Mouse (Mus musculus) liver, embryonic 15.5 days (tissue): ENCODE measurements around the gene 2010300C02Rik. TPM values are rescaled to one million over a fixed set of nuclear protein-coding genes. Genes with fewer than 3 reads are reported as not detected.

Experiments
- ATAC-seq: fragments of 200-750 bp; cut with Nextera tagmentation; 2 replicates; pipeline ENCODE4 v1.8.0; 2017; ENCODE audit warnings: moderate number of reproducible peaks, mild to moderate bottlenecking, moderate library complexity; ENCODE audit not compliant: insufficient read depth
- H3K27ac ChIP-seq: fragments of 300-500 bp; sonication (generic); replicated peaks from 2 replicates; pipeline ENCODE4 v1.5.1; 2015; ENCODE audit warnings: mild to moderate bottlenecking, inconsistent platforms
- H3K27me3 ChIP-seq: fragments of 300-500 bp; sonication (generic); 2 replicates; pipeline ENCODE4 v1.6.1; 2015; ENCODE audit warnings: mild to moderate bottlenecking, inconsistent platforms
- H3K36me3 ChIP-seq: fragments of 300-500 bp; sonication (generic); replicated peaks from 2 replicates; pipeline ENCODE4 v1.6.1; 2015; ENCODE audit warnings: moderate library complexity, mild to moderate bottlenecking, inconsistent platforms
- H3K4me1 ChIP-seq: fragments of 300-500 bp; sonication (generic); replicated peaks from 2 replicates; pipeline ENCODE4 v1.6.1; 2015; ENCODE audit warnings: inconsistent platforms
- H3K4me2 ChIP-seq: fragments of 300-500 bp; sonication (generic); 2 replicates; pipeline ENCODE4 v1.6.1; 2015; ENCODE audit warnings: moderate library complexity, mild to moderate bottlenecking, inconsistent platforms
- H3K4me3 ChIP-seq: fragments of 300-500 bp; sonication (generic); replicated peaks from 2 replicates; pipeline ENCODE4 v1.5.1; 2015; ENCODE audit warnings: mild to moderate bottlenecking, inconsistent platforms
- H3K9ac ChIP-seq: fragments of 300-500 bp; sonication (generic); 2 replicates; pipeline ENCODE4 v1.6.1; 2015; ENCODE audit warnings: moderate library complexity, mild to moderate bottlenecking, inconsistent platforms
- H3K9me3 ChIP-seq: fragments of 300-500 bp; sonication (generic); replicated peaks from 2 replicates; pipeline ENCODE4 v1.6.1; 2016; ENCODE audit warnings: inconsistent platforms
- WGBS: fragments of 180-500 bp; shearing (Covaris S2); methylation state at CpG from one replicate; pipeline ENCODE4 v1.1.7; 2015; ENCODE audit warnings: mixed read lengths; ENCODE audit not compliant: insufficient replicate concordance; 5-methylcytosine and 5-hydroxymethylcytosine counted together
- polyA plus RNA-seq: library from polyadenylated mRNA; unstranded; fragments of >200 nt; fragmentation: Nextera tagmentation; extraction: Ambion mirVana; gene quantifications from 2 replicates; pipeline ENCODE4 v1.2.1, GENCODE M21; 2015

The 2010300C02Rik gene
- polyA plus RNA-seq, 1 experiment from 2014 or later = 0.13 TPM

GRCm38 (mm10) chr1:37709736-37710135 lies 10.1 kb downstream of the 2010300C02Rik start:
- Histone ChIP-seq H3K4me3 (no peak overlapping the region), H3K9me3 (no peaks in the 10 kb centered on the region), H3K36me3 (no peaks in the 10 kb centered on the region), H3K4me2 (no peak overlapping the region), H3K4me1 (no peaks in the 10 kb centered on the region), H3K27ac (no peak overlapping the region), H3K27me3 (no peaks in the 10 kb centered on the region), H3K9ac (no peak overlapping the region)
- no peak for ATAC-seq
- WGBS = 73% methylated on average over 8 of the region's 8 CpGs

- Histone ChIP-seq H3K36me3 (no peaks in the 10 kb centered on the region), H3K27me3 (no peaks in the 10 kb centered on the region), H3K4me2 (no peak overlapping the region), H3K9me3 (no peaks in the 10 kb centered on the region), H3K9ac (no peak overlapping the region), H3K27ac (no peak overlapping the region), H3K4me3 (no peak overlapping the region), H3K4me1 (no peaks in the 10 kb centered on the region)
- 65% methylated on average over 6 of the region's 6 CpGs for WGBS
- ATAC-seq = no peak
Measured at GRCm38 (mm10) chr1:37708270-37708955, 11.5 kb downstream of the 2010300C02Rik start.

GRCm38 (mm10) chr1:37702326-37702725 lies 17.6 kb downstream of the 2010300C02Rik start:
- no peaks in the 10 kb centered on the region for H3K9me3 ChIP-seq
- WGBS = 57% methylated on average over 4 of the region's 4 CpGs
- H3K36me3 ChIP-seq = no peaks in the 10 kb centered on the region
- H3K4me1 ChIP-seq = no peaks in the 10 kb centered on the region
- H3K27me3 ChIP-seq = no peaks in the 10 kb centered on the region
- ATAC-seq = no peak
- H3K27ac ChIP-seq = no peak overlapping the region
- no peak overlapping the region for H3K9ac ChIP-seq
- H3K4me3 ChIP-seq = no peak overlapping the region
- H3K4me2 ChIP-seq = no peak overlapping the region

GRCm38 (mm10) chr1:37698852-37699439 lies 20.9 kb downstream of the 2010300C02Rik start:
- H3K9ac ChIP-seq = no peak overlapping the region
- H3K4me2 ChIP-seq = no peak overlapping the region
- no peak for ATAC-seq
- 45% methylated on average over 5 of the region's 5 CpGs for WGBS
- no peaks in the 10 kb centered on the region for H3K36me3 ChIP-seq
- H3K9me3 ChIP-seq = no peaks in the 10 kb centered on the region
- H3K27ac ChIP-seq = no peak overlapping the region
- H3K27me3 ChIP-seq = no peaks in the 10 kb centered on the region
- H3K4me3 ChIP-seq = no peak overlapping the region
- no peaks in the 10 kb centered on the region for H3K4me1 ChIP-seq

- H3K27me3 ChIP-seq = no peaks in the 10 kb centered on the region
- no peak for ATAC-seq
- no peak overlapping the region for H3K4me3 ChIP-seq
- no peak overlapping the region for H3K9ac ChIP-seq
- H3K9me3 ChIP-seq = no peaks in the 10 kb centered on the region
- H3K4me1 ChIP-seq = no peaks in the 10 kb centered on the region
- H3K27ac ChIP-seq = no peak overlapping the region
- H3K36me3 ChIP-seq = no peaks in the 10 kb centered on the region
- no peak overlapping the region for H3K4me2 ChIP-seq
- 69% methylated on average over 8 of the region's 8 CpGs for whole genome bisulfite sequencing
Measured at GRCm38 (mm10) chr1:37698186-37698839, 21.6 kb downstream of the 2010300C02Rik start.

- H3K4me2 ChIP-seq = no peak overlapping the region
- H3K4me3 ChIP-seq = no peak overlapping the region
- no peaks in the 10 kb centered on the region for H3K9me3 ChIP-seq
- no peak for ATAC-seq
- H3K9ac ChIP-seq = no peak overlapping the region
- no peaks in the 10 kb centered on the region for H3K36me3 ChIP-seq
- 65% methylated on average over 3 of the region's 3 CpGs for WGBS
- no peaks in the 10 kb centered on the region for H3K4me1 ChIP-seq
- no peak overlapping the region for H3K27ac ChIP-seq
- H3K27me3 ChIP-seq = no peaks in the 10 kb centered on the region
Measured at GRCm38 (mm10) chr1:37696918-37697317, 23.0 kb downstream of the 2010300C02Rik start.

- Histone ChIP-seq H3K4me3 (no peak overlapping the region), H3K36me3 (no peaks in the 10 kb centered on the region), H3K4me1 (no peaks in the 10 kb centered on the region), H3K9ac (no peak overlapping the region), H3K27me3 (no peaks in the 10 kb centered on the region), H3K9me3 (no peaks in the 10 kb centered on the region), H3K4me2 (no peak overlapping the region), H3K27ac (no peak overlapping the region)
- ATAC-seq = no peak
- 64% methylated on average over 9 of the region's 9 CpGs for WGBS
Measured at GRCm38 (mm10) chr1:37695732-37696131, 24.2 kb downstream of the 2010300C02Rik start.

GRCm38 (mm10) chr1:37694417-37694816 lies 25.5 kb downstream of the 2010300C02Rik start:
- Histone ChIP-seq H3K4me1 (no peaks in the 10 kb centered on the region), H3K27ac (no peak overlapping the region), H3K9me3 (no peaks in the 10 kb centered on the region), H3K36me3 (no peaks in the 10 kb centered on the region), H3K4me3 (no peak overlapping the region), H3K27me3 (no peaks in the 10 kb centered on the region), H3K9ac (no peak overlapping the region), H3K4me2 (no peak overlapping the region)
- no peak for ATAC-seq
- WGBS = 33% methylated on average over 8 of the region's 8 CpGs

GRCm38 (mm10) chr1:37691179-37691578 lies 28.7 kb downstream of the 2010300C02Rik start:
- no peak overlapping the region for H3K4me3 ChIP-seq
- WGBS = 29% methylated on average over 8 of the region's 8 CpGs

GRCm38 (mm10) chr1:37690665-37691064 lies 29.2 kb downstream of the 2010300C02Rik start:
- Histone ChIP-seq H3K4me2 (no peak overlapping the region), H3K9me3 (no peaks in the 10 kb centered on the region), H3K4me3 (no peak overlapping the region), H3K27me3 (no peaks in the 10 kb centered on the region), H3K27ac (no peak overlapping the region), H3K36me3 (no peaks in the 10 kb centered on the region), H3K9ac (no peak overlapping the region), H3K4me1 (no peaks in the 10 kb centered on the region)
- WGBS = 48% methylated on average over 5 of the region's 5 CpGs
- no peak for ATAC-seq

More at GRCm38 (mm10) chr1:37691179-37691578, 28.7 kb downstream of the 2010300C02Rik start:
- no peaks in the 10 kb centered on the region for H3K9me3 ChIP-seq
- H3K9ac ChIP-seq = no peak overlapping the region
- no peak overlapping the region for H3K27ac ChIP-seq
- H3K27me3 ChIP-seq = no peaks in the 10 kb centered on the region
- no peak for ATAC-seq
- H3K36me3 ChIP-seq = no peaks in the 10 kb centered on the region
- H3K4me2 ChIP-seq = no peak overlapping the region
- H3K4me1 ChIP-seq = no peaks in the 10 kb centered on the region

- no peak for ATAC-seq
- Histone ChIP-seq H3K27ac (no peak overlapping the region), H3K4me1 (no peaks in the 10 kb centered on the region), H3K9ac (no peak overlapping the region), H3K9me3 (no peaks in the 10 kb centered on the region), H3K36me3 (no peaks in the 10 kb centered on the region), H3K4me2 (no peak overlapping the region), H3K27me3 (no peaks in the 10 kb centered on the region), H3K4me3 (no peak overlapping the region)
- WGBS = 70% methylated on average over 6 of the region's 6 CpGs
Measured at GRCm38 (mm10) chr1:37689730-37690129, 30.2 kb downstream of the 2010300C02Rik start.
